Mouse (Mus musculus) liver, embryonic 14.5 days (tissue): Measurements from ENCODE around the gene Gon4l. TPM values are rescaled to one million over a fixed set of nuclear protein-coding genes. Genes with fewer than 3 reads are reported as not detected.

ENCODE experiments used
- ATAC-seq: fragments of 200-750 bp; cut with Nextera tagmentation; 2 replicates; pipeline ENCODE4 v1.8.0; 2017; ENCODE audit warnings: moderate number of reproducible peaks, mild to moderate bottlenecking, moderate library complexity; ENCODE audit not compliant: insufficient read depth
- DNase-seq, 3 experiments: peaks; one replicate each; pipeline ENCODE4 v3.0.0-alpha.2; 2012 to 2013; ENCODE audit warnings: low read depth in 3 of 3, low spot score in 3 of 3
- H3K27ac ChIP-seq: fragments of 300-500 bp; sonication (generic); 2 replicates; pipeline ENCODE4 v1.5.1; 2014; ENCODE audit warnings: moderate library complexity, mild to moderate bottlenecking, control low read depth, inconsistent platforms
- H3K27me3 ChIP-seq: fragments of 300-500 bp; sonication (generic); 2 replicates; pipeline ENCODE4 v1.6.1; 2014; ENCODE audit warnings: mild to moderate bottlenecking, low read length, moderate library complexity; ENCODE audit not compliant: control insufficient read depth, insufficient read depth
- H3K36me3 ChIP-seq: fragments of 300-500 bp; sonication (generic); replicated peaks from 2 replicates; pipeline ENCODE4 v1.6.1; 2014; ENCODE audit warnings: low read depth; ENCODE audit not compliant: control insufficient read depth, insufficient read depth
- H3K4me1 ChIP-seq, 2 experiments: fragments of 200-500 bp in 1 of 2; fragments of 300-500 bp in 1 of 2; sonication (generic) in 1 of 2; replicated peaks; 2 replicates each; pipeline ENCODE4 v1.6.1; 2012 to 2014; ENCODE audit warnings: antibody characterized with exemption in 1 of 2, inconsistent platforms in 1 of 2, low read length in 1 of 2; ENCODE audit not compliant: control insufficient read depth in 2 of 2, insufficient read depth in 2 of 2
- H3K4me2 ChIP-seq: fragments of 300-500 bp; sonication (generic); 2 replicates; pipeline ENCODE4 v1.6.1; 2014; ENCODE audit warnings: low read depth, mild to moderate bottlenecking, control low read depth, moderate library complexity
- H3K4me3 ChIP-seq, 2 experiments: fragments of 200-500 bp in 1 of 2; fragments of 300-500 bp in 1 of 2; sonication (generic) in 1 of 2; 2 replicates each; pipeline ENCODE4 v1.5.1; 2012 to 2014; ENCODE audit warnings: low read depth in 2 of 2, low read length in 2 of 2, mild to moderate bottlenecking in 2 of 2, control low read depth in 1 of 2, inconsistent platforms in 1 of 2, moderate library complexity in 1 of 2; ENCODE audit not compliant: insufficient read depth in 1 of 2
- H3K9ac ChIP-seq: fragments of 300-500 bp; sonication (generic); replicated peaks from 2 replicates; pipeline ENCODE4 v1.6.1; 2014; ENCODE audit warnings: mild to moderate bottlenecking, control low read depth, moderate library complexity
- H3K9me3 ChIP-seq: fragments of 300-500 bp; sonication (generic); 2 replicates; pipeline ENCODE4 v1.6.1; 2016; ENCODE audit warnings: low read length, mixed read lengths; ENCODE audit not compliant: control insufficient read depth
- CTCF ChIP-seq: IDR thresholded peaks from 2 replicates; pipeline ENCODE4 v1.5.1; 2016; ENCODE audit warnings: antibody characterized with exemption, low read depth, control low read depth
- EP300 ChIP-seq: IDR thresholded peaks from 2 replicates; pipeline ENCODE4 v1.6.1; 2016; ENCODE audit warnings: antibody characterized with exemption, low read depth
- WGBS: fragments of 180-500 bp; shearing (Covaris S2); extraction: QIAGEN DNeasy Blood & Tissue Kit; methylation state at CpG from one replicate; pipeline ENCODE4 v1.1.7; 2014; ENCODE audit not compliant: insufficient replicate concordance; 5-methylcytosine and 5-hydroxymethylcytosine counted together
- polyA plus RNA-seq, 2 experiments: library from polyadenylated mRNA; depleted of rRNA in 1 of 2; stranded (reverse) in 1 of 2; unstranded in 1 of 2; fragments of >200 nt; fragmentation: Nextera tagmentation in 1 of 2; extraction: Ambion mirVana in 1 of 2; gene quantifications; 2 replicates each; pipeline versions ENCODE4 v1.2.1 to v1.2.3; 2012 to 2014

The Gon4l gene
- polyA plus RNA-seq, 2 experiments = 3.7 to 6.7 TPM

GRCm38 (mm10) chr3:88925651-88926050 lies 90.6 kb downstream of the Gon4l start:
- ATAC-seq (no peak), DNase-seq (no peak)
- WGBS = 77% methylated on average over 2 of the region's 2 CpGs
- Histone ChIP-seq H3K4me2 (no peak overlapping the region), H3K36me3 (peaks cover 43% of the 10 kb centered on the region), H3K9me3 (no peaks in the 10 kb centered on the region), H3K4me1 (no peaks in the 10 kb centered on the region), H3K9ac (no peak overlapping the region), H3K27ac (no peak overlapping the region), H3K27me3 (no peaks in the 10 kb centered on the region), H3K4me3 (no peak overlapping the region)
- TF ChIP-seq EP300 = no peak
- no peak; the same call in 1 of the 2 replicates for TF ChIP-seq CTCF

GRCm38 (mm10) chr3:88929501-88929900 lies 94.5 kb downstream of the Gon4l start:
- ATAC-seq = no peak
- no peaks in the 10 kb centered on the region for H3K9me3 ChIP-seq
- WGBS = 71% methylated on average over 3 of the region's 3 CpGs
- no peak overlapping the region for H3K27ac ChIP-seq
- TF ChIP-seq CTCF (no peak), EP300 (no peak)
- no peak overlapping the region for H3K4me2 ChIP-seq
- H3K4me1 ChIP-seq = no peaks in the 10 kb centered on the region
- DNase-seq = no peak
- peaks cover 29% of the 10 kb centered on the region for H3K36me3 ChIP-seq
- H3K4me3 ChIP-seq = no peak overlapping the region
- no peaks in the 10 kb centered on the region for H3K27me3 ChIP-seq
- no peak overlapping the region for H3K9ac ChIP-seq

- H3K4me1 ChIP-seq = no peaks in the 10 kb centered on the region; a peak in 1 of 4 replicates
- H3K27me3 ChIP-seq = no peaks in the 10 kb centered on the region
- 87% methylated on average over 10 of the region's 10 CpGs for WGBS
- no peaks in the 10 kb centered on the region for H3K9me3 ChIP-seq
- DNase-seq (no peak), ATAC-seq (no peak)
- H3K27ac ChIP-seq = no peak overlapping the region
- peaks cover 18% of the 10 kb centered on the region for H3K36me3 ChIP-seq
- no peak overlapping the region for H3K4me3 ChIP-seq
- TF ChIP-seq EP300 (no peak), CTCF (no peak)
- no peak overlapping the region for H3K4me2 ChIP-seq
- H3K9ac ChIP-seq = no peak overlapping the region
These were observed 104.0 kb downstream of the Gon4l start for GRCm38 (mm10) chr3:88939071-88939470.

DNA sequence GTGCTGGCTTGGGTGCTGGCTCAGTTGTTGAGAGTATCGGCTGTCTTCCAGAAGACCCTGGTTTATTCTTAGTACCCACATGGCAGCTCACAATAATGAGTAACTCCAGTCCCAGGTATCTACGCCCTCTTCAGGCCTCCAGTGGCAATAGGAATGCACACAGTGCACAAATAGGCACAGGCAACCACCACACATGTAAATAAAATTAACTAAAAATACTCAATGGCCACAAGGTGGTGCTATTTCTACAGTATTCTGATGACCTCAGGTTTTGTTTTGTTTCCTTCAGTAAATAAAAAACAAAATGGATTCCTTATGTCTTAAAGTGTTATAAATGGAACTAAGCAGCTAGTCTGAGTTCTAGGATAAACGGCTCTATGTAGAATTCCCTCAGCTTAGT lies 104.7 kb downstream of the Gon4l start:
- DNase-seq = peak; percentile 24 to 59 (median 32)
- H3K36me3 ChIP-seq = peaks cover 18% of the 10 kb centered on the region

GRCm38 (mm10) chr3:88942316-88942880 lies 107.4 kb downstream of the Gon4l start:
- H3K9ac ChIP-seq = no peak overlapping the region
- peaks cover 18% of the 10 kb centered on the region for H3K36me3 ChIP-seq
- no peak overlapping the region for H3K27ac ChIP-seq
- H3K4me2 ChIP-seq = no peak overlapping the region
- WGBS = 79% methylated on average over 10 of the region's 10 CpGs
- TF ChIP-seq CTCF = no peak
- no peak for TF ChIP-seq EP300
- H3K4me3 ChIP-seq = no peak overlapping the region
- DNase-seq (no peak), ATAC-seq (no peak)
- peaks cover 0 to 2% of the 10 kb centered on the region in 2 experiments; a peak in 1 of 4 replicates for H3K4me1 ChIP-seq
- H3K27me3 ChIP-seq = no peaks in the 10 kb centered on the region
- no peaks in the 10 kb centered on the region for H3K9me3 ChIP-seq

More for the DNA sequence above, 104.7 kb downstream of the Gon4l start:
- Histone ChIP-seq H3K4me1 (peaks cover 0 to 2% of the 10 kb centered on the region in 2 experiments; a peak in 1 of 4 replicates), H3K9ac (no peak overlapping the region), H3K27me3 (no peaks in the 10 kb centered on the region), H3K27ac (no peak overlapping the region), H3K4me2 (no peak overlapping the region), H3K4me3 (no peak overlapping the region), H3K9me3 (no peaks in the 10 kb centered on the region)
- 57% methylated on average over 3 of the region's 3 CpGs for WGBS
- no peak for ATAC-seq
- no peak for TF ChIP-seq EP300
- peak; percentile 61 for TF ChIP-seq CTCF
